Mouse (Mus musculus) frontal cortex, postnatal 25 days (tissue): ENCODE data around the gene Cdc14a.

ENCODE experiments used
- DNase-seq, 2 experiments: peaks; one replicate each; pipeline ENCODE4 v3.0.0; 2022; ENCODE audit warnings: low spot score in 2 of 2

Cdc14a gene

DNA sequence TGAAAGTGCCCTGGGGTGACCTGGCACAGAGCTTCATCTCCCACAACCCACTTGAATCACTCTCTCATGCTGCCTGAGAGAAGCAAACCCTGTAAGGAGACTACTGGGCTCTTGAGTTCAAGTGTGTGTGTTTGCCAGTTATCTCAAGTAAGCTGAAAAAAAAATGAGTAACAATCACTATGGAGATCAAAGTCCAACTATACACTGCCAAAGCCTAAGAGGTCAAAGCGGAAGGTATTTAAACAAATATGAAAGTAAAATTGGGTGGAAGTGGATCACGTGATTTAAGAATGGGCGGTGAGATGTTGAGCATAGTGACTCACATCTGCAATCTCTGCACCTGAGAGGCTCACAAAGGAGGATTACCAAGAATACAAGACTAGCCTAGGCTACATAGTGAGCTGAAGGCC, 9.4 kb downstream of the Cdc14a start:
- no peak for DNase-seq

DNA sequence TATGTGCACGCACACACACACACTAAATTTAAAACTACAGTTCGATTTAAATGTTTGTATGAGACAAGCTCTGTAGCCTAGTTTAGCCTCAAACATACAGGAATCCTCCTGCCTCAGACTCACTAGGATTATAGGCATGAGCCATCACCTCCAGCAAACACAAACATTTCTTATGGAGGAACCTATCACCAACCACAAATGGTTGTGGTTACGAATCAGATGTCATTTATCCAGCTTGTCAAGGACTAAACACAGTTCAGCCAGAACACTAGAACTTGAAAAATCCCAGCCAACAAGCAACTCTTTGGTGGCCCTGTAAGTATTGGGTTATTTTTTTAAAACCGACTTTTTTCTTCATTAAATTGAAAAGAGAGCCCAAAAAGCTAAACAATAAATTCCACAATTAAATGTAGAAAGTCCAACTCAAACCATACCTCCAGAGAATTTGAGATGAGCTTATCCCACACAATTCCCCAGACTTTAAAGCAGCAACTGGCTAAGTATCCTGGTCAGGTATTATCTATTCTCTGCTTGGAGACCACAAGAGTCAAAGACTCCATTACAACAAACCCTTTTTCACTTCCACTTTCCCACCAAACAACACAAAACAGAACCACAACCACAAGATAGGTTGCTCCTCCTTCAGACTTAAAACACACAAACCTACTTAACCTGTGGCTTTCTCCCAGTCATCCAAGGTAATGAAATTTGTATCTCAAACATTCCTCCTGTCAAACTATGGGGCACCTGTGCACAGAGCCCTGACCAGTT, 10.7 kb downstream of the Cdc14a start:
- DNase-seq, result no peak

DNA sequence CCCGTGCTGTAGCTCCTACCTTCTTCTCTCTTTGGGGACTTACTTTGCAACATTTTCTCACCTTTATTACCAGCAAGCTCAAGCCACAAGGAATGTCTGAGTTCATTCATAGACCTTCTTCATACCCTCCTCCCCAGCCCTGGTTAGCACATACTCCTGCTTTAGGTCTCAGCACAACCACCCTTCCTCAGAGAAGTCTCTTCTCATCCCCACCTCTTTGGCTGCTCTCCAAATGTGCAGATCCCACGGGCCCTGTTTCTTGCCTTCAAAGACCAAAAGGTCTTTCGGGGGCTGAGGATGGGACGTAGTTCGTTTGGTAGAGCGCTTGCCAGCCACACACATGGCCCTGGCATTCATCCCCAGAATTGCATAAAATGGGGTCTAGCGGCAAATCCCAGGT, 13.8 kb downstream of the Cdc14a start:
- DNase-seq, result no peak

DNA sequence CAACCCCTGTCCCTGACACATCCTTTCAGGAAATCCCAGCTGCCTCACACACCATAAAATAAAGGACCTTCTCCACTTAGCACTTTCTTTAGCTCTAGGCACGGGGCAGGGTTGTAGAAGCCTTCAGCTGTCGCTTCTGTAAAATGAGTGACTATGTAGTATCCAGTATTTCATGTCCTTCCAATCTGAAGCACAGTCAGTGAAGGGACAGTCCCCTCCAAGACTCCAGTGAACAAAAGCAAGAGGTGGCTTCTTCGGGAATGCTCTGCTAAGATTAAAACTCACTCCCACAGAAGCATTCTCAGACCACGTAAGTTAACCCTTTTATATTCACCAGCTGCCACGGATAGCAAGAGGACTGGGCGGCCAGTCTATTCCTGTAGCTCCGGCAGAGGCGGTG, 14.3 kb downstream of the Cdc14a start:
- no peak for DNase-seq

DNA sequence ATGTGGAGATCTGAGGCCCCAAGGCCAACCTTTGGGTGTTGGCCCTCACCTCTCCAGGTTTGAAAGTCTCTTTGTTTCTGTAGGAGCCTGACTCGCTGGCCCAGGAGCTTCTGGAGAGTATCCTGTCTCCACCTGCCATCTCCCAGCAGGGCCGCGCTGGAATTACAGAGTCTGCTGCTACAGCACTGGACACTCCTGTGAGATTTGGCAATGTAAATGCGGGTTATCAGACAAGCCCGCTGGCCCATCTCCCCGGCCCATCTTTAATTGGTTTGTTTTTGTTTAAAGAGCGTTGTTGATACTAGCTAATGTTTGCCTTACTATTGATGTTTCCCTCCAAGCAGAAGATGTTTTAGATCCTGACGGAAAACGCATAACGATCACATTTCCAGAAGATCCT, 15.0 kb downstream of the Cdc14a start:
- no peak for DNase-seq

DNA sequence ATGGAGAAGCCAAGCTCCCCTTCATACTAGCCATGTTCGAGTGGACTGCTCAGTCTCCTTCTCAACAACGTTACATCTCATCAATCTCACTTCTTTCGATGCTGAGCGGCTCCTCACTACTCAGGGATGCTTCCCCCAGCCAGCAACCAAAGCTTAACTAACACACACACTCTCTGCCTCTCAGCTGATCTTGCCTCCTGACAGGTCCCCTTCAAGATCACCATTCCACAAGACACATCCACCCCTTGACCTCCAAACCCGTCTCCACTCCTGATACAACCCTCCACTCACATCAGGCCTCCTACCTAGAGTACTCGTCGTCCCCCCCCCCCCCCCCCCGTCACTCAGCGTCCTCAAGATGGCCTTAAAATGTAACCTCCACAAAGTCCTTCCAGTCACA, 18.3 kb downstream of the Cdc14a start:
- DNase-seq, result no peak

DNA sequence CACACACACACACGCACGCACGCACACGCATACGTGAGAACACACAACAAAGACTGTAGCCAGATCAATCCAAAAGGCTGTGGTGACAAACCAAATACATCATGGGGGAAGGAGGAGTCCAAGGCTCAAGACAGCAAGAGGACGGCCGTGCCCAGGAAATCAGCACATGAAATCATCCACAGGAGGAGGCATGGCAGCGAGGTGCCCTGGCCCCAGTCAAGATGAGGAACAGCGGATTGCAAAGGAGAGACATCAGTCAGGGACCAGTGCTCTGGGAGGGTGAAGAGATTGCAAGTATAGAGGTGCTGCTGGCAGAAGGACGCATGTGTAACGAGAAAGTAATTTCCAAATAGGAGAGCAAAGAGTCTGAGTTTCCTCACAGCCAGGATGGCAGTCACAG, 22.4 kb downstream of the Cdc14a start:
- DNase-seq, result no peak

DNA sequence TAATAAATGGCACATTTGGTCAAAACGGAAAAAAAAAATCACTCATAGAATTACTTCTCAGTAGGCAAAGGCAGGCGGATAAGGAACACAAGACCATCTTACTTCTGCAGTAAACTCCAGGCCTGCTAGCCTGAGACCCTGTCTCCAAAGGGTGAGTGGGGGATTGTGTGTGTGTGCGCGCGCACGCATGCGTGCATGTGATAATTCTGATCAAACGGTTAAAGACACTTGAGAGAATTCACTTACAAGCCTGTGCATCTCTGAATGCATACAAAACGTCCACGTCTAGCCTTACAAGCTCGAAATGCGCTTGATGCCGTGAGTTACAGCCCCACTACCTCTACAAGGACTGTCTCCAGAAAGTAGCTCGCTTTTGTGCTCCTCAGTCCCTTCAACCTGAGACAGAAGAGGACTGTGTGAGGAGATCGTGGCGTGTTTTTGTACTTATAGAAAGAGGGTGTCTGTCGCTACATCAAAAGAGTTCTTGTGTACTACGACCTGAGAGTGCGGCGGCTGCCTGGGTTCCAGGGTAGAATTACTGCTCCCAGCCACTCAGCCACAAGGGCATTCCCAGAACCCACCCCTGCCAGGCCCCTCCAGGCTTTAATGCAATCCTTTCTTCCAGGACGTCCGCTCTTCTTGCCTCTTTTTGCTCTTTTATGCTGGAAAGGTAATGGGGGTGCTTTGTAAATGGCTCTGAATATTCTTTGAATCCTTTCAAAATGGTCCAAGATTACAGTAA, 24.3 kb downstream of the Cdc14a start:
- no peak for DNase-seq

DNA sequence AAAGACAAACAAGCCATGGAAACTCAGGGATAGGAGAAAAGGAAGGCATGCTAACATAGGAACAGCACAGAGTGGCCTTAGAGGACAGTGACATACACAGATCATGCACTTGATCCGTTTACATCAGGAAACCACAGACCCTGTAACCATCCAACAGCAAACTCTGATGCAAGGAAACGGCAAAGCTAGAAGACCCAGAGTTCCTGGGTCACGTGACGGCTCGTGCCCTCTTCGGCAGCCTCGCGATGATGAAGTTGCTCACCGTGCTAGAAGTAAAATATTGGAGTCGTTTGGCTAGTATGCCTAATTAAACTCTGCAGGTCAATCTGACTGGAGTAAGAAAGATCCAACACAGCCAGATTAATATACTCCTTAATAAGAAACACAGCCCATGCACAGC, 25.3 kb downstream of the Cdc14a start:
- DNase-seq, result no peak

DNA sequence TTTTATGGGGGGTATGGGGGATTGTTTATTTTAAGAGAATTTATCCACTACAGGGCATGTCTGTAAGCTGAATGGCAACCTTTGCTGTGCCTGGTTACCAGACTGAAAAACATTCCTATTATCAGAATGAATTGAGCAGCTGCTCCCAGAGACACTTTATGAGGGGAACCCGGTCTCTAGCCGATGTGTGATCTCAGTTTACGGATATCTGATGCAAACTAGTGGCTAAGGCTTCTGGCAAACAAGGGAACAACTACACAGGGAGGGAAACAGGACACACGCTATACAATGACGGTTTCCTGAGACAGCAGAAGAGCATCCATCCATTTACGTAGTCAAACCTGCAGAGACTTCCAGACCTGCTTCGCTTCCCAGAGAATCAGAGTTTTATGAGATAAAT, 25.9 kb downstream of the Cdc14a start:
- no peak for DNase-seq

DNA sequence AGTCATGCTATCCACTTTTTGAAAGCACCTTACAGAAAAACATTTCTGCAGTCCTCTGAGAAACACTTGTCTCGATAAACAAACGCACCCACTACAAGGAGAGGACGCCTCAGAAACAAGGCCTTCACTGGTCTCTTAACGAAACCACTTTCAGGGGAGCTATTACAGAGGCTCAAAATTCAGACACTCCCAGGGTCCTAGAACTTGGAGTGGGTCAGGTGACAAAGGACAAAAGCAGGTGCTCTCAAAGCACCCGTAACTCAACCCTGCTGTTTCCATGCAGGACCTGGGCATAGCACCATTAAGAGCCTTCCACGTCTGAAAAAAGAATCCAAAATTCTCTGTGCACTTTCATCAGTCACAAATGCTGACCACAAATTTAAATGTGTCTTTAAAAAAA, 26.5 kb downstream of the Cdc14a start:
- no peak for DNase-seq

DNA sequence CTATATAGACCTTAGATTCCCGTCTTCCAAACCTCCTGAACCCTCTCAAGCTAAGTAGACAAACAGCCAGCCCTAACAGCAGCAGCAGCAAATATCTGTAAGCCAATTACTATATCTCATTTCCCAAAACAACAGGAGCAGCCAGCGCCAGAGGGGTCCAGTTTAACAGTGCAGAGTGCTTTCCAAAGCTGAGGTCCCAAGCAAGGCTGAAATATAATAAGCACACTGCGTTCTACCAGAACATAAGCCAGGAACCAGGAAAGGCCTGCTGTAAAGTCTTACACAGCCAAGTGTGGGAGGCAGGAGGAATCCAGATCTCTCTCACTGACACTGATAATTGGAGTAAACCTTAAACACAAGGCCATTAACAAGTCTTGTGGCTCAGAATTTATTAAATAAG, 27.3 kb downstream of the Cdc14a start:
- no peak for DNase-seq

DNA sequence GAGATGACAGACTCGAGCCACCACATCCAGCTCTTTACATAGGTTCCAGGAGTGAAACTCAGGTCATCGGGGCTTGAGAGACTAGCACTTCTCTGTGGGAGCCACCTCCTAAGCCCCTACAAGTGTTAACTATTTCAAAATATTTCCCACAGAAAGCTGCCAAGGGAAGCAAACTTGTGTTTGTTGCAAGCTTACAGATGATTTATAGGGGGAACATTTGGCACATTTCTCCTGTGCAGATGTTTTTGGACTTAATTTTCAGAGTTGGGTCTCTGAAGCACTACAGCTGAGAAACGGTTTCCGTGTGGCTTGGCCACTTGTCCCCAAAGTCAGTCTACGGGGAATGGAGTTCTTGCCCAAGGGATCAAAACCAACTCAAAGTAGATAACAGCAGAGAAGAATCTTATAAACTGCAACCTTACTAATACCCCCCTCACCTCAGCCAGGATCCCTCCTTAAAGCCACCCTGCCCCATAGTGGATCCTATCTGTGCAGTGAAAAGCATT, 28.9 kb downstream of the Cdc14a start:
- no peak for DNase-seq

DNA sequence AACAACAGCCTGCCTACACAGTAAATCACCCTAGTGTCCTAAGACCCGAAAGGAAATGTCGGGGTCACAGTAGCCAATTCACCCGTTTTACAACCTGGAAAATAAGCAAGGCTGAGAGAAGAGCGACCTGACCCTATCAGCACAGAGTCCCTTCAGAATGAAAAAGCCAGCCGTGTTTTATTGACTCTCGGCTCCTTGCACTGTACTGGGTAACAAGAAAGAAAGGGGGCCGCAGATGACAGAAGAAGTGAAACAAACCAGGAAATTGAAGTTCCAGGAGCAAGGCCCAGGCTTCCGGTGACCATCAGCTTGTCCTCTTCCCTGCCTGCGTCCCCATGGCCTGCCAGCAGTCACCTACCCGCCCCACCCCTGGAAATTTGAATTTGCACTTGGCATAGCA, 32.4 kb downstream of the Cdc14a start:
- DNase-seq, result no peak

DNA sequence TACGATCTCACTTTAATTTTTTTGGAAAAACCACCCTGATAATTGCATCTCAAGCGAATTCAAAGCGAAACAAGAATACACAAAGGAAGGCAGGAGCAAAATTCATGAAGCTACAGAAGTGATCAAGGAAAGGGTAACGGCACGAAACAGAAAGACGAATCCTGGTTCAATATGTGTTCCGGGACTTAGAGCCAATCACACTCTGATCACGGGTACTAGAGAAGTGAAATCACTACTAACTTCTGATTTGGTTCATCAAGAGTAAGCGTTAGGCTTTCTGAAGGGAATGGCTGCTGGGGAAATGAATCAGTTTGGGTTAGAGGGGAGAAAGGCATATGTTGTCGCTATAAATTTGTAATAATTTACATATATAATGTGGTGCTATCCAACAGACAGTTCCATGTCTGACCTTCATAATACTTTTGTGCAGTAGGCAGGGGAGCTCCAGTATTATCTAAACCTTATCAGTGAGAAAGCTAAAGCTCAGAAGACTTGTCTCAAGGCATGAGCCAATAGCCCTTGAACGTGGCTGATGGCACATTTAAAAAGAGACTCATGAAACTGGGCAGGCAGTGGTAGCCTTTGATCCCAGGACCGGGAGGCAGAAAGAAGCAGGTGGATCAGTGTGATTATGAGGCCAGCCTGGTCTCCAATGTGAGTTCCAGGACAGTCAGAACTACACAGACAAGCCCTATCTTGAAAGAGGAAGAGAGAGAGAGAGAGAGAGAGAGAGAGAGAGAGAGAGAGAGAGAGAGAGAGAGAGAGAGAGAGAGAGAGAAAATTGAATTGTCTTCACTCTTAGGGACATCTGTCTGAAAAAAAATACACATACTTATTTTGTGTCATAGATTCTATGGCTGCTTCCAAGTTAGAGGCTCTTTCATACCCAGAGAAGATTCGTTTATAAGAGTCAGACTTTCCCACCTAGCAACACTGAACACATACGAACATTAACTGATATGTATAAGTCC, 34.0 kb downstream of the Cdc14a start:
- DNase-seq, result no peak

DNA sequence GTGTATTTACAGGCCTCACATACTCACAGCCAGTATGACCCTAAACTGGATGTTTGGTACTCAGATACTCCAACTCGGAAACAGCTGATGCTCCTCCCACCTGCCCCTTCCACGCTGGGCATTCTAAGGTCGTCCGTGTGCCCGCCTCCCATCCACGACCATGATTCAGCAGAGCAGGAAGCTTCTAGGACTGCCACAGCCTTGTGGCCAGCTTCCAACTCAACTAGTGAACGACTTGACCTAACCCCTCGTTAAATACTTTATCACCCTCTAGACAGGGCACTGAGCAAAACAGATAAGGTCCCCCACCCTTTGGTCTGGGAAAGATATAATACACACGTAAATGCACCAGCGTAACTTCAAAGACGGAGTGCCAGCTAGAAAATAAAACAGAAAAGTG, 35.0 kb downstream of the Cdc14a start:
- DNase-seq, result no peak

DNA sequence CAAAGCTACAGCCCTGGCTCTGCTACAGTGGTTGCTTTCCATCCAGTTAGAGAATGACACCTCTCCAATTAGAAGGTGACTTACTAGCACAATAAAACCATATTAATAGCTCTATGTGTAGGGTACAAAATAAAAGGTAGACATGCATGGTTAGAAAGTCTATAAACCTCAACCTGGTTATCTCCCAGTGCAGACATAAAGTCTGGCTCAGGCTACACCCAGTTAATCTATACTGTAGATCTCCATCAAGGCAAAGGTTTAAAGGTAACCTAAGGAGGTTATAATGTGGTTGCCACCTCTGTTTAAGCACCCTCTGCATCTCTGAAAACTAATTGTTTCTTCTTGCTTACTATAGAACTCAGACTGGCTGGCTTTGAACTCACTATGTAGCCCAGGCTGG, 36.9 kb downstream of the Cdc14a start:
- DNase-seq, result no peak

DNA sequence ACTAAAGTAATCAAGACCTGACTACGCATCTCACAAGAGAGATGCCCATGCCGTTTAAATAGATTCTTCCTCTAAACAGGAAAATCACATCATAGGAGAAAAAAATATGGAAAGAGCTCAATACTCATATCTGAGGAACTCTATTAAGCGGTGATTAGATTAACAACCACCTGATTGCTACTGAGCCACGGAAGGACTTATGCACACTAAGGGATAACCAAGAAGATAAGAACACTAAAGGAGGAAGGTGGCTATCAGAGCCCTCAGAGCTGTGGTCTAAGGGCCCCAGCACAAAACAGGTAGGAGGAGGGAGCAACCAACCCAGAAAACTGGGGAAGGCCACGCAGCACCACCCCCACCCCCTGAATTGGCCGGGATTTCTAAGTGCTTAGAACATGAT, 37.5 kb downstream of the Cdc14a start:
- no peak for DNase-seq

DNA sequence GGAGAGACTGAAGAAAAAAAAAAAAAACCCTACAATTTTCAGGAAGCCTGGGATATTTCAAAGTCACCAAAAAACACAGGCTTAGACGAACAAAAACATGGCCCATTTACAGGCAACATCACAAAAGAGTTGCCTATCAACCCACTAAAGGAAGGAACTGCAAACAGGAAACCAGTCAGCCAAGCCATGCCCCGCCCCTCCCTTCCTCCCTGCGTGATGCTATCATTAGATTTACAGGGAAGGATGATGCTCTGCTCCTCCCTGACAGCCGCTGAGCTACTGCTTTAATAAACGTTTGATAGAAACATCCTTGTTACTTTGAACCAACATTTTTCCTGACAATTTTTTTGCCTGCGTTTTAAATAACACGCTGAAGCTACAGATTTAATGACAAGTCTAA, 39.5 kb downstream of the Cdc14a start:
- no peak for DNase-seq

DNA sequence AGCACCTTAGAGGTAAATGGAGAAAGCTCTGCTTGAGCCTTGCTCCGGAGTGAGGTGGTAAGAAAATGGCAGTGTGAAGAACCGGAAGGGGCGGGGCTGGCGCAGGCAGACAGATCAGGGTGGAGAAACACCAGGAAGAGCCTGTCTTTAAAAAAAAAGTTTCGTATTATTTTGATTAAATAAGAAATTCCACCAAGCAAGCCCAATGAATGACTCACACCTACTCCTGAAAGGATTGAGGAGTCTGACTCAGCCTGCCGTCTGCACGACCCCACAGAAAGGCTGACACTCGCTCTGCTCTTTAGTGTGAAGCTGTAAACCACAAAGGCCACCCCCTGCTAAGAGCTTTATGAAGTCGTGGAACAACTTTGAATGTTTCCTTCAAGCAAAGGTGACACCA, 43.5 kb downstream of the Cdc14a start:
- no peak for DNase-seq

DNA sequence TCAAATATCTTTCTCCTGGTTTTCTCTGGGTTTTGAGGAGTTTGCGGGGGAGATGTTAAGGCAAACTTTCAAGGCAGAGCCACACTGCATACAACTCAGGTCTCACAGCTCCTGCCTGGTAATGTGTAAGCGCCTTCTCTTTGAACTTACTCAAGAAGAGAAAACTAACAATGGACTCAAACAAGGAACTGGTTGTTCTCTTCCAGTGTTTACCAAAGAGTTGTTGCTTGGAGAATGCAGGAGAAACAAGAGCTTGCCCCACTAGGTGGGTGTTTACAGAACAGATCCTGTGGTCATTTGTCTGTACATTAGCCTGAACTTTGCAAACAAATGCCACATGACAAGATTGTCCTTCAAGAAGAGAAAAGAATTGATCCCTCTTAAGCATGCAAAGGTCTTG, 48.4 kb downstream of the Cdc14a start:
- DNase-seq, result no peak

DNA sequence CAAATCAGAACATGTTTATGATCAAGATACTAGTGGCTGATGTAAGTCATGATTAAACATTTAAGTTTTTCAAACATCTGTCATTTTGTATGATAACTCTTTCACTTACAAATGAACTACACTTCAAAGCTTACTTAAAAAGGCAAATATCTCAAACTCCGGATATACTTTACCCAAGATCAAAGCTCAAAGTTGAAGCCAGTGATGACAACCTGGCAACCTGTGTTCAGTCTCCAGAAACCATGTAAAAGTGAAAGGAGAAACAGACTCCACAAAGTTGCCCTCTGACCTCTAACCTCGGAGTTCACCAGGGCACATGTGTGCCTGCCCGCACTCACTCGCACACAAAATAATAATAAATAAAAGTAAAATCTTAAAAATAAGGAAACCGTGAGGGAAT, 49.3 kb downstream of the Cdc14a start:
- no peak for DNase-seq
